Mouse (Mus musculus) cerebellum, postnatal 25 days (tissue): ENCODE measurements around the gene Cep152.

Source experiments
- DNase-seq, 2 experiments: peaks; one replicate each; pipeline ENCODE4 v3.0.0; 2021; ENCODE audit warnings: mixed read lengths in 2 of 2

Gene Cep152

GRCm38 (mm10) chr2:125548806-125549578 lies 75.9 kb downstream of the Cep152 start:
- DNase-seq, result no peak

- DNase-seq, result no peak
Measured at GRCm38 (mm10) chr2:125544986-125545385, 79.9 kb downstream of the Cep152 start.

DNA sequence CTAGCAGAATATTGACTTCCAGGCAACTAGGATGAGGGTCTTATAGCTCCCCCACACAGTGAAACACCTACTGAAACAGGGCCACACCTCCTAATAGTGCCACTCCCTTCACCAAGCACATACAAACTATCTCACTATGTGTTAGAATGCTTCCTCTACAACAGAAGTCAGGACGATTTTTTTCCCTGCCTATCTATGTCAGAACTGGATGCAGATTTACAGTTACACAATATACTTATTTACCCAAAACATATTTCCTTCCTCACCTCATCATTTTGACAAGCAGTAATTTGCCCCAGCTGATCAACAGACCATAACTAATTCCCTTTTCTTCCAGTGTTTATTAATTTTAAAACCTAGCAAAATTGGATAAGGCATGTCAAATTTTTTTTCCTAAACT lies 81.3 kb downstream of the Cep152 start:
- DNase-seq, result no peak

DNA sequence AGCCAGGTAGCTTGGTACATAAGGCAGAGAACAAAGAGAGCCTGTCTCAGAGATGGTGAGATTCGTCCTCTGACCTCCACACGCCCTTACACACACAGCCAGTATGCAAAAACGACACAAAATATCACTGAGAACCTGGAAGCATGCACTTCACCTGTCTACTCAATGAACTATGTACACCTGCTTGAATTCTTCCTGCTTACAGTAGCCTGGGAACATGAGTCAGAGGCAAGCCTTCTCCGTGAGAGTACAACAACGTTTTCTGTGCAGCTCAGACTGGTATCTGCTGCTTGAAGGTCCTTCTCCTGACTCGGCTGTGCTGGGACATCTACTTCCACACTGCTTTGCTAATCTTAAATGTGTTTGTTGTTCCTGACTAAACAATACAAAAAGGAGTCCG lies 83.5 kb downstream of the Cep152 start:
- DNase-seq, result no peak

DNA sequence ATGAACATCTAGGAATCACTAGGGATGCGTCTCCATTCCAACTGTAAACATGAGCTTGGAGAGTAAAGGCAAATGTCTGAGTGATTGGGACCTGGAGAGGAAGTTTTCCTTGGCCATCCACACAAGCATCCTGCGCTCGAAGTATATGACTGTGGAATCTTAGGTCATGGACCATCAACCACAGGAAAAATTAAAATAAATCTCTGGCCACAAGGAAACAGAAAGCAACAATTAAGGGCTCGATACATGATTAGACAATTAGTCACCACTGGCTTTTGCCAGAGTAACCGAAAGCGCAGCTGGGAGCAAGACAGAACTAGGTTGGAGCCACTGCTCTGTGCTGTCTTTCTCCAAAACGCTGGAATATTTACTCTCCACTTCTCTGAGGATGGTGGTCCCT lies 84.3 kb downstream of the Cep152 start:
- DNase-seq, result no peak

DNA sequence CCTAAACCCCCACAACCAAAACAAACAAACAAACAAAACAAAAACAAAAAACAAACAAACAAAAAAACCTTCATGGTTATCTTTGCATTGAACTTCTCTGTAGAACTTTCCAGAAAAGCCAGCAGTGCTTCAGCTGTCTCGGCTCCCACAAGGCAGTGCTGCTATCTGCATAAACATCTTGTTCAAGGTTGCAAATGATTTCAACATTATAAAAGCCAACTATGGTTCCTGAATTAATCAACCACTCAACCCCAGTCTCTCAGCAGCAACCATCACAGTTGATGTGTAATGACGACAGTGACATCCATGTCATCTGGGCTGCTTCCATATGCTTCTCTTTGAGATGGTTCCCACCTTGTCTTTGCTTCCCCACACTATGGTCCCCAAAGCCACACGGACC lies 85.3 kb downstream of the Cep152 start:
- no peak for DNase-seq

GRCm38 (mm10) chr2:125530665-125531064 lies 94.2 kb downstream of the Cep152 start:
- no peak for DNase-seq

DNA sequence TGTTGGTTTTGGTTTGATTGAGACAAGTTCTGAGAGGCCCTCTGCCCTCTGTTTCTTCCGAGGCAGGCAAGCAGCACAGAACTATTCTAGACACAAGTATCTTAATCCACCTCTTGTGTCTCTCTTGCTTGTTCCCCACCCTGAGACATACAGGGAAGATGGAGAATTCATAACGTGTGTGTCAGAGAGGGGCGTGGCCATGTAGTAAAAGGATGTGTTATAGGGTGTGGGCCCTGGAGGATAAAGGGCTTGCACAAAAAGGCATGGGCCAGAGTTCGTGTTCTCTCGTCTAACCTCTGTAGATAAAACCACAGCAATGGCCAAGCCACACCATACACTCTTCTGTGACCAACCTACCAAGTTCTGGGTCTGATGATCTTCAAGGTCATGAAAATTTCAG lies 98.3 kb downstream of the Cep152 start:
- no peak for DNase-seq

DNA sequence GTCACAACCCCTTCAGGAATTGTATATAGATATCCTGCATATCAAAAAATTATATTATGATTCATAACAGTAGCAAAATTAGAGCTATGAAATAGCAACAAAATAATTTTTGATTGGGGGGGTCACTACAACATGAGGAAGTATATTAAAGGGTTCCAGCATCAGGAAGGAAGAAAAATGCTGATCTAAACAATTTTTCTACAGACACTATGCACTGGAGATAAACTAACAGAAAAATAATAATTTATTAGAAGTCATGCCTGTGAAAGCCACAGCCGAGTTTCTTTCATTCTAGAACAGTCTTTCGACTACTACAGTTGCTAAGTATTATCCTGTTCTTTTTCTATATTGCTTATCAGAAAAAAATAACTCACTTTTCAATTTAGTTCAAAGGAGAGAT lies 99.4 kb downstream of the Cep152 start:
- DNase-seq, result no peak

DNA sequence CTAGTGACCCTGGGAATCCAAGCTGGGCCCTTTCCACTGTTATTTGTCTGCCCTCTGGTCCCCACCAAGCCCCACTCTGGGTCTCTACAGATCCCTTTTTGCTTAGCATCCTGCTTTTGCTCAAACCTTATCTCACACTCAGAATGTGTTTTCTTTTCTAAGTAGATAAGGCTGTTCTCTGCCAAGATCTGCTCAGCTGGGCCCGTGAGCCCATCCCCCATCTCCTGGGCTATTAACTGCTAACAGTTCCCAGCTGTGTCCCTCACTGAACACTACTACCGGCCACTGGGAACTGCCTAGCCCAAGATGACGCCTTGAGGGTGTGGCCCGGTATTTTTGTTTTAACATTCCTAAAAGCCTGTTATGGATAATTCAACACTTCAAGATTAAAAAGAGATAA lies 108.3 kb downstream of the Cep152 start:
- no peak for DNase-seq

GRCm38 (mm10) chr2:125515291-125516057 lies 109.4 kb downstream of the Cep152 start:
- DNase-seq, result no peak

DNA sequence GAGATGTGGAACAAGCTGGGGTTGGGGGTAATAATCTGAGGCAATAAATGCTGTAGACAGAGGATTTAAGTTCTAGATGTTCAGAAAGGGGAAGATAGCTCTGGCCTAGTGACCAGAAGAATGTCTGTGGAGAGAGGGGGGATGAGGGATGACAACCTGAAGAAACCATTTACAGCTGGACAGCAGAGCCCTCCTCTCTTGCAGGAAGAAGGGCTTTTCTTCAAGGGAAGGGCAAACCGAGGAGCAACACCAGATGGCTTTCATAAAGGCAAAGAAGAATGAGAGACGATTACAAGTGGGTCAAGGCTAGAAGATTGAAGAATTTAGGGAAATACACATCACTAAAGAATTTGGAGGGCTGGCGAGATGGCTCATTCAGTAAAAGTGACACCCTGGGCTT lies 110.5 kb downstream of the Cep152 start:
- DNase-seq, result no peak
